Mouse (Mus musculus): ENCODE results near the gene B230217C12Rik.
"Not testable (repeated sequence)": the region's sequence is repeated elsewhere in the genome, so short reads cannot be mapped to it uniquely, and the experiment has no call there.

Gene B230217C12Rik

GRCm38 (mm10) chr11:97867591-97867990, 27.0 kb downstream of the B230217C12Rik start:
- no peak for DNase-seq (ENCODE audit: low read depth)

GRCm38 (mm10) chr11:97872378-97872777, 31.8 kb downstream of the B230217C12Rik start:
- not testable (repeated sequence) for DNase-seq (ENCODE audit: low read depth)

- no peak for DNase-seq (ENCODE audit: low read depth)
These were observed 33.8 kb downstream of the B230217C12Rik start for GRCm38 (mm10) chr11:97874396-97874795.

- DNase-seq (ENCODE audit: low read depth): no peak
These were observed 36.8 kb downstream of the B230217C12Rik start for GRCm38 (mm10) chr11:97877341-97877740.

- DNase-seq (ENCODE audit: low read depth): no peak
These were observed 39.8 kb downstream of the B230217C12Rik start for GRCm38 (mm10) chr11:97880362-97880761.

GRCm38 (mm10) chr11:97883542-97883917, 43.0 kb downstream of the B230217C12Rik start:
- peak; percentile 94 for DNase-seq (ENCODE audit: low read depth)

- peak; percentile 98 for DNase-seq (ENCODE audit: low read depth)
These were observed 43.5 kb downstream of the B230217C12Rik start, which contains the start of gene Fbxo47 for GRCm38 (mm10) chr11:97883918-97884600. Fbxo47 (minus strand) TSS chr11:97884154.

- DNase-seq (ENCODE audit: low read depth): no peak
These were observed 44.1 kb downstream of the B230217C12Rik start for GRCm38 (mm10) chr11:97884601-97885185.

- no peak for DNase-seq (ENCODE audit: low read depth)
These were observed 44.8 kb downstream of the B230217C12Rik start for GRCm38 (mm10) chr11:97885296-97885915.

- DNase-seq (ENCODE audit: low read depth): no peak
These were observed 51.2 kb downstream of the B230217C12Rik start for GRCm38 (mm10) chr11:97891821-97892220.

Data from naive thymus-derived CD4-positive, alpha-beta T cell, adult 2 months (primary cell).